Mouse (Mus musculus) kidney, postnatal 36 days (tissue): ENCODE results near the gene Cntn2.
A peak's percentile ranks its signal among the peaks of the same experiment; 100 is the strongest.

ENCODE experiments used
- DNase-seq, 2 experiments: peaks; one replicate each; pipeline ENCODE4 v3.0.0; 2021 to 2022; ENCODE audit warnings: mixed read lengths in 2 of 2

Cntn2 gene

DNA sequence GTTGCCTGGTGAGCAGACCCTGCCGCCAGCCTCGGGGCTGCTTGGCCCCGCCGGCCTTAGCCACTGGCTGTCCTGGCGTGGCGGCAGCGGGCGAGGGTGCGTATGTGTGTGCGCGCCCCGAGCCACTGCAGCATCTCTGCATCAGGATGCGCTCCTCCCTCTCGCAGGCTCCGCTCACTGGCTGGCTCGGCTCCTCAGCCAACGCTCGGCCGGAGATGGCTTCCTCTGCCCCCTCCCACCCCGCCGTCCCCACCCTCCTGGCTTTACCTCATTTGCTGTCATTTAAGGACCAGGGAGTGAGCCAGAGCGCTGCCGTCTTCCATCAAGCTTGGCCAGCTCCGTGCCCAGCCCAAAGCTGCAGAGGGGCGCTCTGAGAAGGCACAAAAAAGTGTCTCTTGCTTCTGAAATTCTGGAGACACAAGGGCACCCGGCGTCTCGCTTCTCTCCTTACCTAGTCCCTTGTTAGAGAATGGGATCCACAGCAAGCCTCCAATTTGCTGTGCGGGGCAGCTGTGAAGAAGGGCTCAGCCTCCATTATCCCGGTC, at the start of gene Cntn2:
TSS of gene Cntn2 (minus strand) at position 495 of the 545 bp plus-strand sequence.
- DNase-seq: no peak

DNA sequence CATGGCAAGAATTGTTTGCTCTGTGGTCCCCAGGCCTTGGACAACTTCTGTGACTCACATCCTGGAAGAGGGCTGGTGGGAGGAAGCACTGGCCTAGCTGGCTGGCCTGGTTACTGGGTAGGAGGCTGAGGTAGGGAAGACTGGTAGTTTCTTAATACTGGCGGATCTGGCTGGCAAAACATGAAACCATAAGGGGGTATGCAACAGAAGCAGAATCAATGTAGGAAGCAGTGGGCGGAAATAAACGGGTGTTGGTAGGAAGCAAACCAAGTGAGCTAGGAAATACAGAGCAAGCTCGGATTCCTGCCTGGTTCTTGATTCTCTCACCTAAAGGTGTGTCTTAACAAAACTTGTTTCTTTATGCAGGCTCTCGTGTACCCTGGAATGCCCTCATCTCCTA, 49.1 kb upstream of the Cntn2 start:
- no peak for DNase-seq

DNA sequence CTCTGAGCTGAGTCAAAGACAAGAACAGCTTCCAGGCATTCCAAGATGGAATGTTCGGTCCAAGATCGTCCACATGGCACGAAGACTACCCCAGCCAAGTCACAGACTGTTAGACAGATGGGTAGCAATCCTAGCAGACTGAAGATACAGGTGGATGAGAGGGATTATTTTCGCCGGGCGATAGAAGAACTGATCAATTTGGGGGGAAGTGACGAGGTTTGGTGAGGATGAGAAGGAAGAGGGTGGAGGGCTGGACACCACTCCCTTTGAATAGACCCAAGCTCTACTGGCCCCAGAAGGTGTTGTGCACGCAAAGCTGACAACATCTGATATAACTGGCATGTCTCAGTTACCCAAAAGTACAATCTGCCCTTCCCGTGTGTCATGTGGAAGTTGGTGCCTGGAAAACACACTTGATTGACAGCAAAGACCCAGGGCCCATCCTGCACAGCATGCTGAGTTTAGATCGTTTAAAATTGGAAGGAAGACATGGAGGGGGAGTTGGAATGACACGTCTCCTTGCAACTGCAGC, 48.4 kb upstream of the Cntn2 start:
- DNase-seq: no peak

DNA sequence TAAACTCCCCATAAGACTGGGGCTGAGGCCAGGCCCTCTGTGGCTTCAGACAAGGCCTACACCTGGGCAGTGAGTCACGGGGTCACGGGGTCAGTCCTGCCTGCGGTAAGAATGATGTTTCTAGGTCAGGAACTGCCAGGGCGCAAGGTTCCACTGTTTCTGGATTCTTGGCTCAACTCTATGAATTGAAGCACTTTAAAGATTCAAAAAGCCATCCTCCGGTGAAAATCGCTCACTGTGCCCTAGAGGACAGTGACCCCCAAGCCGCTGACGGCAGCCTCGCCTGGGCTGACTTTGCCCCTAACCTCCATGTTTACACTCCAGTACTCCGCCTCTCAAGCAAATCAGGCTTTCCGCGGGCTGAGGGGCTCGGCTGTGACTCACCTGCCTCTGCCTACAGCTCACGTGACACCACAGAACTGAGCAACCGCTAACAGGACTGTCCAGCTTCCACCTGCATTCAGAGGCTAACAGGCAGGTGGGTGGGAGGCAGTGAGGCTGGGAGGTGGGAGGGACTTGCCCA, 43.7 kb upstream of the Cntn2 start:
- DNase-seq: peak; percentile 78 to 83

DNA sequence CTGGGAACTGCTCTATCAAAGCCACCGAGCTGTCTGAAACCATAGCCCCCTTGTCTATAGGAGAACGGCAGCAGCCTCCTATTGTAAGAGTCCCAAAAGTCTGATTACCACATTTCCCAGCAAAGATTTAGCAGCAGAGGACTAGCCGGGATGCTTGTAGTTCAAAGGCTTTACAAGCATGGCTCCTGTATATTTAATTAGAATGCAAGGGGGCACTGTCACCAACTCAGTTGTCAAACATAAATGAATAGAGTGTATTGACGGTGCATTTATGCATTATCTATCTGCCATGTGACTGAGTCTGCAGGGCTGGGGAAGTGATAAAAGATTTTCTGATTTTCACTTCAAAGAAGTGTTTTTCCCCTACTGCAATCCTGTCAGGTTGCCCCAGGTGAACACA, 42.3 kb upstream of the Cntn2 start:
- DNase-seq: no peak

DNA sequence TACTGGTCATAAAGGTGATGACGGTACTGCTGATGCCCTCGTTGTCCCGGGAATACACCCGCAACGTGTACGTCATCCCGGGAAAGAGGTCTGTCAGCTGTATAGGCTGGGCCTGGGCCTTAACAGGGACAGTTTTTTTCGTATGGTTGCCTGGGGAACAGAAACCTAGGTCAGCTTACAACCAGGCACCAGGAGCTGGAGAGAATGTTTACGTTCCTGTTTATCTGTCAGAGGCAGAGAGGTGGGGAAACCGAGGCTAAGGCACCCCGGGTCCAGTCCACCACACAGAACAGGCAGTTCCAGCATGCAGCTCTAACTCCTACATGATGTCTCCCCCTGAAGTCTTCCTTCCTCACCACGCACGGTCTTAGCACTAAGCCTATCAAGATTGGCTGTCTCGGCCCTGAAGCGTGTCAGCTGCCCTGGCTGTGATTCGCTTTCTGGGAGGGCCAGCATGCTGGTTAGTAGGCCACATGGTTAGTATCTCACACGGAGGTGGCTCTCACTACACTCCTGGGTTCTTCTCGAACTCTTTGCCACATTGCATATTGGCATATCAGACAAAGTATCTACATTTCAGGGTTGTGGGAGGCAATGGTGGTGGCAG, 40.0 kb upstream of the Cntn2 start:
- DNase-seq: no peak

DNA sequence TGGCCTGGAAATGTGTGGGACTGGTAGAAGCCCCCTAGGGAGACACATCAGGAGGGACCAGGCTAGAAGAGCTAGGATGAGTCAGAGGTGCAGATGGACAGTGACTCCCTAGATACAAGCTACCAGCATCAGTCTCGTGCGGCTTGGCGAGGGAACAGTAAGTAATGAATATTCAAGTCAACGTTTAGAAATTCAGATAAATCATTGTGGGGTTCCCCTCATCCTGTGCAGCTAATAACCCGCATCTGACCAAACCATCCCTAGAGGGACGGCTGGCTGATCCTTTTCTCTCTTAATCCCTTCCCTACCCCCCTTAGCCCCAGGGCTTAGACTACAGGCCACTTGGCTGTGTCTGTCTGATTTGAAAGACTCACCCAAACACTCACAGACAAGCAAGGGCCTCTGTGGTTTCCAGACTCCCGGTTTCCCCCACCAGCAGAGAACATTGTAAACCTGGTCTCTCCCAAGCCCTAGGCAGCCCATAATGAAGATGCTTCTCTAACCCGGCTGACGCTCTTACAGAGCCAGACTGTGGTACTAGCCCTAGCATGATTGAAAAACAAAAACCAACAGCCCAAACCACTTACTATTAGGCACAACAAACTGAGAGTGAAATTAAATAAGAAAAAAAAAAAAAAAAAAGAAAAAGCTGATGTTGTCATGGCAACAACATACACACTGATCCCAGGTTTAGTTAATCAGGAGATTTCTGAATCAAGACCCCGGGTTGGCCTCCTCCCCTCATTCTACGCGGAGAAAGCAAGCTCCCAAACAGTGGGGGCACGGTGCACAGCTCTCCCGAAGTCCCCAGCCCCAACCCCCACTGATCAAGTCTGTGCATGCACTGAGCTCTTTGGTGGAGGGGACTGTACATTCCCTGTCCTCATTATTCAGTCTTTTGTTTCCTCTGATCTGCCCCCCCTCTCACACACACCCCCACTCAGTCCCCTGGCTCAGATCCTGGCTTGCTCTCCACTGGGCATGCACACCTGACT, 39.1 kb upstream of the Cntn2 start:
- no peak for DNase-seq

DNA sequence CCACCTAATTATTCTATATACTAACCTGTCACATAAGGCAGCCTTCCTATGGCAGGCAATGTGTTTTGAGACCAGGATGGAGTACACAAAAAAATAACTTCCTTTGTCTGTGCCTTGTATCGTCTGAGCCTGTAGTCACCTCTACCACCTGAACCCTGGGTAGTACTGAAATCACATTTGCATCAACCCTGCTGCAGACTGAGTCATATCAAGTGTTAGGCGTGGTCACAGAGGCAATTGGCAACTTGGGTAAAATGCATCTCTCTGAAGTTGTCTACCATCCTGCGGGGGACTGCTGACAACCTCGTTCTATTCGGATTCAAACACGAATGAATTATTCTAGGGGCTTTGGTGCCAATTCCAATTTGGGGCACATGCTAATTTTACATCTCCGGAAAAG, 37.0 kb upstream of the Cntn2 start:
- no peak for DNase-seq

DNA sequence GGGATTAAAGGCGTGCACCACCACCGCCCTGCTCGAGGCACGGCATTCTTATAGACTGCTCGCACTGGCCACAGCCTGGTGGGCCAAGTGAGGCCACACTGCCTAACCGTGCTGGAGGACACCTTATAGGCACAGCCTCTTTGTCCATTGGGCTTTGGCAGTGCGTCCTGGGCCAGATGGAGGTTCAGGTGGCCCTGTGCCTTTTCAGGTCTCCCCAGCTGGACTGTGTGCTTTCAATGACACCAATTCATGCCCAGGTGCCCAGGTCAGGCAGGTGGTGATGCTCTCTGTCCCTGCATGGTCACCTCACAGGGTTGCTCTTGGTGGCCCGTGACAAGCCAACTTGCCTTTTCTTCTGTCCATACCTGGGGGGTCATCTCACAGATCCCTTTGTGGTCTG, 33.8 kb upstream of the Cntn2 start:
- no peak for DNase-seq

DNA sequence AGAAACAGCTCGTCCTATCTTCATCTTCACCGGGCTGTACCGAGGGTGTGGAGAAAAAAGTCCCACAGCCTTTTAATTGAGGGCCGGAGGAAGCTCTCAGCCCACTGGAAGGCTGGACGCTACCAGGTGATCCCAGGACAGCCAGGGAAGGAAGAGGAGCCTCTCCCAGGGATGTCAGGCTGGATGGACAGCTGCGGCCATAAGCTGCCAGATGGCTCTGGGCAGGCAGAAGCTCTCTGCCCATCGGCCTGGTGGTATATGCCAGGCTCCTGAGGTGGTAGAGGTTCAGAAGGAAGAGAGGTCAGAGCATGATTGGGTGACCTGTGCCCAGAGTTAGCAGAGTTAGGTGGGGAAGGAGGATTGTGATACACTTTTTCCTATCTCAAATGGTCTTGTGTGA, 29.8 kb upstream of the Cntn2 start:
- no peak for DNase-seq

DNA sequence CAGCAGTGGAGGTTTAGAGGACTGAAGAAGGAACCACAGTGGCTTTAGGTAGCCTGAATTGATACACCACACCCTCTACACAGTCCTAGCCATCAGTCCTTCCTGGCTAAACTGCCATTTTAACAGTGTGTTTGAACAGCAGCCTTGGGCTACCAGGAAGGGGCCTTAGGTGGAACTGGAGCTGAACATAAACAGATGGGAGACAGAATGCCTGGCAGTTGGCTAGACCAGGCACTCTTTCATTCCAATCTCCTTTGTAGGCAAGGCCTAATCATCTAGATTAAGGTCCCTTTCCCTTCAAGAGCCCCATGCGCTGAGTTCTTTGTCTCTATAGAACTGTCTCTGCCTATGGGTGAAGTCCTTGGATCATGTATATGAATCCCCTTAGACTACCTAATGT, 28.6 kb upstream of the Cntn2 start:
- DNase-seq: no peak

DNA sequence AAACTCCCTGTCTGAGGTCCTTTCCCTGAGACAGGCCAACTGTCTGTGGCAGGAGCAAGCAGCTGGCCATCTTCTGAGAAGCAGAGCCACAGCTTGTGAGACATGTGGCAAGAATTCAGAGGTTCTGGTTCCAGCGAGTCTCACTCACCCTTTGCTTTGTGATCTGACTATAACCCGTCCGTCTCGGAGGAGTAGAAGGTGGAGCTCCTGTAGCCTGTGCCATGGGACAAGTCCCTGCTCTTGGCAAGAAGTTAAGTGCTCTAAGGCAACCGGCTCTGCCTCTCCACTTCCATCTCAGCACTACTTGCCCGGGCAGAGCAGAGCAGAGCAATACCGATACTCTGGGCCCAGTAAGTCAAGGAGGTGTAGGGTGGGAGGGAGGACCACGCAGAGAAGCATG, 27.9 kb upstream of the Cntn2 start:
- no peak for DNase-seq

DNA sequence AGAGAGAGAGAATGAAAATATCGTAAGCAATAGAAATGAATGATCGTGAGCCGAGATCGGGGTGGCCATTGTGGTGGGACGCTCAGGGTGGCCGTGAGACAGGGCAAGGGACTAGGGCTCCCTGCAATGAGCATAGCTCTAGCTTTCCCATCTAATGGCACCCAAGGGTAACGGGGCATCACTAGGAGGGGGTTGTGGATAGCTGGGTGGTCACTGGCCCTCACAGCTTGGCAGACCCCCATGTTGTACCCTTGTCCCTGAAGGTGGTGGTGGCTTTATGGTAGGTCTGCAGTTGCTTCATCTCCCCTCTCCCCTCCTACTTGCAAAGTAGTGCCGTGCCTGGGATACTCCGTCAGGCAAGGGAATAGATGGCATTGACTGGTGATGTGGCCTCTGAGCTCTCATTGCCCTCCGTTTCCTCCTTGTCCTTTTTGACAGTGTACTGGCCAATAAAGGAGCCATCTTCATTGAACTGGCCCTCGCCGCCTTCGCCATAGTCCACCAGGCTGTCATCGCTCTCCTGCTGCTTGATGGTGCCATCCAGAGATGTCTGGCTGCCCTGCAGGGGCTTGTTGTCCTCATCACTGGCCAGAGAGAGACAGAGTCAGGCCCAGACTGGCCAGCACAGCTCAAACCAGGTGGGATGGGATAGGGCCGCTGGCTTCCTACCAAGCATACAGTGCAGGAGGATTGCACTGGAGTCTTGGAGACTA, 27.2 kb upstream of the Cntn2 start:
- DNase-seq: no peak

DNA sequence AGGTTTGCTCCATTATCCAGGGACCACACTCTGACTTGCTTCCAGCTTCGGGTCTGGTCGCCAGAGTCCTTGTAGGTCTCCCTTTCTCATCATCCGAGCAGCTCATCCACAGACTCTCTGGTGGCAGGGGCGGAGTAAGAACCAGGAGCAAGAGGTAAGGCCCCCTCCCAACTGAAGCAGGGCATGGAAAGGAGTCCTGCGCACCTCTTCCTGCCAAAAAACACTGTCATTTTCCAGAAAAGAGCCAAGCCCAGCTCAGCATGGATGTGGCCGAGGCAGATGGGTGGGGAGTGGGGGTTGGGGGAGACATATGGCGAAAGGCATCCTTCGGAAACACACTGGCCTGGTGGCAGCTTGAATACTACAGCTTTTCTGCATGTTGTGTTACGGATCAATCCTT, 26.5 kb upstream of the Cntn2 start:
- DNase-seq: no peak

DNA sequence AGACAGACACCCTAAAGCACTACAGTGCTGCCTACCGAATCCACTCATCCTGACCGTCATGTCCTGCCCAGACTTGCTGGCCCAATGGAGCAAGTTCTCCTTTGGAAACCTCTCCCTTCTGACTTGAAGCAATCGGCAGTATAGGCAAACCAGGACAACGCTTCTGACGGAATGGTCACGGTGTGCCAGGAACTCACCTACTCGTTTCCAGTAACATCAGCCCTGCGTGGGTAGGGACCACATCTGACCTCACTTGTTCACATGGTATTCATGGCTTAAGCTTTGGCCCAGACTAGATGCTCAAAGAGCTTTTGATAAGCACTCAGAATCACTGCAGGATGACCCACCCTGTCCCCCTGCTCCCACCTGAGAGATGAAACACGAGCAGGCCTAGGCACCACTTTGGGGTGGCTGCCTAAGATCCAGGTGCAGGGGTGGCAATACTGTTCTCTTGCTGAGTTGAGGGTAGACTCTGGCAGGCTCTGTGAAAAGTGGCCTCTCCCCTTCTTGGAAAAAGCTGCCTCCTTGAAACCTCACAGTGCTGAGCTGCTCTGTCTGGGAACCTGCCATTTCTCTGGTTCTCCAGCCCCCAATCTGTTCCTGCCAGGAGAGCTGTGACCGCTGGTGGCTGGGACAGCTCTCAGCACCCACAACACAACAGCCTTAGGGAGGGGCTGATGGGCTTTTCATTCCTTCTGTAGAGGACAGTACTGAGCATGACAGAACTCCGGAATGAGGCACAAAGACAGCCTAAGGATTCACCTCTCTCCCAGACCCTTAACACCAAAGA, 24.5 kb upstream of the Cntn2 start:
- DNase-seq: no peak

DNA sequence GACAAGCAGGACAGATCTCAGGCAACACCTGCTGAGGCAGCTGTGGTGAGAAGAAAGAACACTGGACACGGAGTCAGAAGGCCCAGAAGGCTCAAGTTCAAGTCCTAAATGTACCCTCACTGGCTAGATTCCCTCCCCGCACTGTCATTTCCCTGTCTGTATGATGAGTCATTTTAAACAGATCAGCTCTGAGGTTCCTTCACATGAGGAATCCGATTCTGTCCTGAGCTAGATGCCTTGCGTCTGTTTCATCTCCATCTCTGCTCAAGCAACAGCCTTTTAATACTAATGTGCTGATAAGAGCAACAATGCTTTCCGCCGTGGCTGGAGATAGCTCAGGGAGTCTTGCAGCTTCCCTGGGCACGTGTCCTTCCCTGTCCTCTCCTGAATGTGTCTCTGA, 22.7 kb upstream of the Cntn2 start:
- no peak for DNase-seq

DNA sequence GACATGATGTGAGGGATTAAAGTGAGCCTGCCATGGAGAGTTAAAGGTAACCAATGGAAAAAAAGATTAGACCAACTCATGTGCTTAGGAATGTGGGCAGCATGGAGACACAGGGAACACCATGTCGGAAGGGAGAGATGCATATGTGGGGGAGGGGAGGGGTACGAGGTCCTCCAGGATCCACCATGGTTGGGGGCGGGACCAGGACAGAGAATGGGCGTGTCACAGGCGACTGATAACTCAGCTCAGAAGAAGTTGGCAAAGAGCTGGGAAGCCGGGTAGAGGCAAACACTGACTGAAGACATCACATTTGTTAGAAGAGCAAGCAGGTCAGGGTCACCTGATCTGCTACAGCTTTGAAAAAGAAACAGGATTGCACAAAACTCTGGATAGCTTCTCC, 21.9 kb upstream of the Cntn2 start:
- DNase-seq: no peak

DNA sequence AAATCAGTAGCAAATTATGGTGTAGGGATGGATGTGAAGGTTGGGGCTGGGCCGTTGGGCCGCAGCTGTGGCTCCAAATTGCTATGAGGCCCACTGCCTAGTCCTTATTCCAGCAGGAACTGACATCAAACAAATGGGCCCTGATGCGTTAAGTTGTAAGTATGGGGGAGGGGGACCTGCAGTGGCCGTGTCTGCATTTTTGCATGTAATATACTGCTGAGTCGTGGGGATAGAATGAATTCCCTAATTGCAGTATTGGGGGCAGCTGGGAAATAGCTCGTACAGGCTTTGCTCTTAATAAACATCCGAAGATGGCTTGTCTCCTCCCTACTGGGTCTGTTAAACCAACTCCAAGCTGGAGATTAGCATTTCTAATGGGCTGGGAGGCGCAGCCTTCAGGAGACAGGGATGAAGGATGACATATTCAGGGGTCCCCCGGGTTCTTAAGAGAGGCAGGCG, 19.3 kb upstream of the Cntn2 start:
- DNase-seq: no peak

DNA sequence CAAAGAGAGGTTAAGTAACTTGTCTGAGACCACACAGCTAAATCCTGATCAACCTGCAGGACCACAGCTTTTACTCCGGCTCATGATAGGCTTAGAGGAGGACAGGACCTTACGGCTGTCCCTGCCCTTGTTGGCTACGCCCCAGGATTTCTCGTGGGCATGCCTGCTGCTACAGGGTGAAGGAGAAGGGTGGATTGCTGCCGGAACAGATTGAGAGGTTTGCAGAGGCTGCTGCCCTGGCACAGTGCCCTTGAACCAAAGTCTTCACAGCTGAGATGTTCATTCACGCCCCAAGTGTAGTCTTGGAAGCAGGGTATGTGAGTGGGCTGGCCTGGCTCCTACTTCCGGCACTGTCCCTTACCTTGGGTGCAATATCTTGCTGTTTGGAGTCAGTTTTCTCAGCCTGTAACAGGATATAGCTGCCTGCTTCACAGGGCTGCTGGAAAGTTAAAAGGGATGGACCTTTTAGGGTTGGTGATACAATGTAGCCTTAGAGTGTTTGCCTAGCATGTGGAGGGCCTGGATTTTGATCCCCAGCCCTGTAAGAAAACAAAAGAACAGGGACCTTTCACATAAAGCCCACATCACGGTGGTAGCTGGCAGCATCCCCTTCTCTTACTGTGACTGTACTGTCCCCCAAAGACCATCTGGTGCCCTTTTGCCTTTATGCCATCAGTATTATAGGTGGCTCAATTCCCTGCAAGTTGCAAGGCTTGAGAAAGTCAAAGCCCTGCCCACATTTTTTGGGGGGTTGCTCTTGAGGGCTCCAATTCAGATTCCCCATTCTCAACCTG, 18.0 kb upstream of the Cntn2 start:
- peak; percentile 12 to 48 for DNase-seq

DNA sequence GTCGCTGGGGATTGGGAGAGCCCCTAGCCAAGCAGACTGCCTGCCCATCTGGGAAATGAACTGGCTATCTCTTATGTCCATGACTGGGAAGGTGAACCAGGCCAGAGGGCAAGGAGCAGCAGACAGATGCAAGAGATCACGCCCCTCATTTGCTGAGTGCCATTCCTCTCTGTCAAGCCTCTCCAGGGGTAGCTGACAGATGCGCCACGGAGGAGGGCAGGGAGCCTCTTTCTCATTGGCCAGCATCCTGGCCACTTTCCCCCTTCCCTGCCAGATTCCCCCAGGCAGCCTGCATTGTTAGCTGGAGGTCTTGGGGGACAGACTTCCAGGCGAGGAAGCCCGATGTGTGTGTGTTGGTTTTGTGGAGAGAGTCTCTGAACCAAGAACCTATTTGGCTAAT, 16.0 kb upstream of the Cntn2 start:
- DNase-seq: no peak
